Mouse (Mus musculus) thymus, postnatal 4 days (tissue): ENCODE results near the gene Gm48552.

Source experiments
- DNase-seq: peaks from one replicate; pipeline ENCODE4 v3.0.0; 2021

Gm48552 gene

GRCm38 (mm10) chr10:81362336-81362949 lies 26.4 kb upstream of the Gm48552 start:
- DNase-seq = no peak

DNA sequence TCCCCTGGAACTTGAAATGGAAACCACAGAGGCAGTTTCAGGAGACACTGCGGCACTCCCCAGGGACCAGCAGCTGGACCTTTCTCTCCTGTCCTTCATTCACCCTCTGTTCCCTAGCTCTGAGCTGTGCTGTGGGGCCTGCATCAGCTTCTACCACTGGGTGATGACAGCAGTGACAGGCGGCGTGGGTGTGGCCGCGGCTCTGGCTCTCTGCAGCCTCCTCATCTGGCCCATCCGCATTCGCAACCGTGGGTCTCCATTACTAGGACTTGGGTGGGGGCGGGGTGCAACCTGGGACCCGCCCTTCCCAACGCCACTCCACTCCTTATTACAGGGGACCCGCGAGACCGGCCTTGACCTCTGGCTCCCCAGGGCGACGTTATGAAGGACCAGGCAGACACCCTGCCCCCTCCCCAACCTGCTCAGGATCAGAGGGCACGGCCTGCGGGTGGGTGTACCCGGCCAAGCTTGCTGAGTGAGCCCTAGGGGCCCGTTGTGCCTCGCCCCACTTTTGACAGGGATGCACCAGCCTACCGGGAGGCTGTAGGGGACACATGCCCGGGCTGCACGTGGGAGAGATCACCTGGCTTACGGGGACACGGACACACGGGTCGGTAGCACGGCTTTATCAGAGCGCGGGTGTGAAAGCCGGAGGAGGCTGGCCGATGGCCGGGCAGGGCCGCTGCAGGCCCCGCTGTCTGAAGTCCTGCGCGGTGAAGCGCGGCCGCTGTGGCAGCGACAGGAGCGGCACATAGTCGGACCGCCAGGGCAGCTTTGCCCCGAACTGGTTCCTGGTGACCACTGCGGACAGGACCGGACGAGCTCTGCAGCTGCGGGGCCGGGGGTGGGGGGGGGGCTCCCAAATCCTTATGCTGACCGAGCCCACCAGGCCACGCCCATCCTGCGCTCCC lies 25.1 kb upstream of the Gm48552 start:
- DNase-seq = no peak

DNA sequence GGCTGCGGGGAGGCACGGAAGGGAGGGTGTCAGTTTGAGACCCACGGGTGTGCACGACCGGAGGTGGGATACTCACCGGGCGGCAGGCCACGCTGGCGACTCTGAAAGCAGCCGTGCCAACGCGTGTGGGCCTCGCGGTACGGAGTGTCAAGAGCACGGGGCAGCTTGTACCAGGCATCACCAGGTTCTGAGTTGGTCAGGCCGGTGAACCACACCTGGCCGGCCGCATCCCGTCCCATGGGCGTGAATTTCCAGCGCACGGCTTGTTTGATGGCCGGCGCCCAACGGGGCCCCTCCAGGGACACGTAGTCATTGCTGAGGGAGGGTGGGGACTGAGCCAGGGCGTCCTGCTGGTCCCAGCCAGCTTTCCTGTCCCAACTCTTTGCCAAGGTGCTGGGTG lies 24.1 kb upstream of the Gm48552 start:
- no peak for DNase-seq

DNA sequence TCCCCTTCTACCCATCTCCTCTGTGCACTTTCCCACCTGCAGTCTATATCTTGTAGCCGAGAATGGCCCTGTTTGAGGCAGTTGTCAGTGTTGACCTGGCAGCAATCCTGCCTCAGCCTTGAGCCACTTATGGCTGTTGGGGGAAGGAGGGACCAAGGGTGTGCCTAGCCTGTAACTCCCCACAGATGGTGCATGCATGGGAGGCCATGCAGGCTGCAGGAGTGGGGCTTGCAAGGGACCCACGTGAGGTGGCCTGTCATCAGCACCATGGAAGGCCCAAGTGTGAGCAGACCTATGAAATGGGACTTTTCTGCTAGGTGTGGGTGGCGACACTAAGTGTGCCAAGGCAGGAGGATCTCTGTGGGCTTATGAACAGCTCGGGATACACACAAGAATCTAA lies 23.7 kb upstream of the Gm48552 start:
- DNase-seq = no peak

- no peak for DNase-seq
These were observed 22.9 kb upstream of the Gm48552 start, which contains the start of gene 4930404N11Rik for GRCm38 (mm10) chr10:81365672-81366476. TSS of gene 4930404N11Rik (minus strand) at chr10:81365816.

DNA sequence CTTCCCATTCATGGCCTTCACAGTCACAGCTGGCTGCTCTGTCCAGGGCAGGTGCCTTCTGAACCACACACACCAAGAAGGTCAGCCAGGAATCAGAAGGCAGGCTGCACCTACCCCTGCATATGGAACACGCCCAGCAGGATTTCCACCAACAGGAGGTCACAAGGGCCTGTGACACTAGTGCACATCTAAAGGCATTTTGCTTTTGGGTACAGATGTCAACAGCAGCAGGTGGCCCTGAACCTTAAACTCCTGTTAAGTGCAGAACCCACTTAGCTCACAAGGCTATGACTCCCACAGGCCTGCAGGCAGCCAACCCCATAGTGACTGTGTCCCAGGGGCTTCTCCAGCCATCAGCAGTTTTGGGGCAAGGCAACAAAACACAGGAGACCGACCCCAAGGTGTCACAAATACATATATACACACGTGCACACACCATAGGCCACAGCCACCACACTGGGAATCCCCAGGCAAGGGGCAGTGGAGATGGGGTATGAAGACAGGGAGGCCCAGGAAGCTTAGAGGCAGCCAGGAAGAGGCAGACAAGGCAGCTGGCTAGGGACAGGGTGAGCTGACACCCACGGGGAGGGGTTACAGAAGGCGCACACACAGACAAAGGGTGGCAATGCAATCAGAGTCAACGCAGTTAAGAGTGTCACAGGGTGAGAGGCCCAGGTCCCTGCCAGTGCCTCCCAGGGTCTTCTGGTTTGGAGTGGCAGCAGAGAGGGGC lies 22.2 kb upstream of the Gm48552 start:
- DNase-seq = no peak

GRCm38 (mm10) chr10:81367207-81367495 lies 21.7 kb upstream of the Gm48552 start:
- DNase-seq = no peak

GRCm38 (mm10) chr10:81375322-81375721 lies 13.5 kb upstream of the Gm48552 start:
- no peak for DNase-seq

DNA sequence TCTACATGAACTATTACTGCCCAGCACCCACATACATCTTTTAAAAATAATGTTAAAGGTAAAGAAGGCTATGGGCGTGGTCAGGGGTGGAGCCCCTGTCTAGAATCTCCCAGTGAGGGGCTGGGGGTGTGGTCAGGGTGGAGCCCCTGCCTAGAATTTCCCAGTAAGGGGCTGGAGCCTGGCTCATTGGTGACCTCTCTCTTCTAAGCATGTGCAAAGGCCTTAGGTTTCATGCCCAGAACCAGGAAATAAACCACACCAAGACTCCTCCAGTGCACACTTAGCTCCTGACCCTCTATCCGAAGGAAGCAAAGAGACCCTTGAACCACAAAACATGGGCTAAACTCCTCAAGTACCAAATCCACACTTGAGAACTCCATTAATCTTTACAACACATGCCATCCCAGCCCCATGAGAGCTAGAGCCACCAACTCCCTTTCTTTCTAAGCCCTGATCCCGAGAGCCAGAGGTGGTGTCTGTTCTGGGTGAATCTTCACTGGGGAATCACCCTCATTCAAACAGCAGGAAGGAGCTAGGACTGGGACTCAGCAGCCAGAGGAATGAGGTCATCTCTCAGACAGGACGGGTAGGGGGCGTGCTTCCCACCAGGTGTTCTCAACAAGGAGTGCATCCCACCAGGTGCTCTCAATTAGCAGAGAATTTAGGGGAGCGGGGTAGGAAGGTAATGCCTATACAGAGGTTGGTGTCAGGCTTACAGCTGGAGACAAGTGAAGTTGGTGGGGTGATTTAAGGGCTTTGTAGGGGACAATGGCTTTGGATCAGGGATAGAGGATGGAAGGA lies 12.0 kb upstream of the Gm48552 start:
- DNase-seq = peak; percentile 57

DNA sequence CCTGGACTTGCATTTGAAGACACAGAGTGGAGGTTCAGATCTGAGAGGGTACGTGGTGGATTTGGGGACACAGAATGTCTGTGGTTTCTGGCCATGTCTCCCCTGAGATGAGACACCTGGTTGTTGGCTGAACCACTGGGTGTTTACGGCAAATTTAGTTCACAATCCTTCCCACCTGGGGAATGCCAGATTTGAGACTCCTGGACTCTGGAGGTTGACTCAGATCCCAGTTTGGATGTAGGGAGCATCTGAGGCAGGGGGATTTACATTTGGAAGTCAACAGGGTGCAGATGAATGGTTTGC lies 11.5 kb upstream of the Gm48552 start:
- DNase-seq = no peak

DNA sequence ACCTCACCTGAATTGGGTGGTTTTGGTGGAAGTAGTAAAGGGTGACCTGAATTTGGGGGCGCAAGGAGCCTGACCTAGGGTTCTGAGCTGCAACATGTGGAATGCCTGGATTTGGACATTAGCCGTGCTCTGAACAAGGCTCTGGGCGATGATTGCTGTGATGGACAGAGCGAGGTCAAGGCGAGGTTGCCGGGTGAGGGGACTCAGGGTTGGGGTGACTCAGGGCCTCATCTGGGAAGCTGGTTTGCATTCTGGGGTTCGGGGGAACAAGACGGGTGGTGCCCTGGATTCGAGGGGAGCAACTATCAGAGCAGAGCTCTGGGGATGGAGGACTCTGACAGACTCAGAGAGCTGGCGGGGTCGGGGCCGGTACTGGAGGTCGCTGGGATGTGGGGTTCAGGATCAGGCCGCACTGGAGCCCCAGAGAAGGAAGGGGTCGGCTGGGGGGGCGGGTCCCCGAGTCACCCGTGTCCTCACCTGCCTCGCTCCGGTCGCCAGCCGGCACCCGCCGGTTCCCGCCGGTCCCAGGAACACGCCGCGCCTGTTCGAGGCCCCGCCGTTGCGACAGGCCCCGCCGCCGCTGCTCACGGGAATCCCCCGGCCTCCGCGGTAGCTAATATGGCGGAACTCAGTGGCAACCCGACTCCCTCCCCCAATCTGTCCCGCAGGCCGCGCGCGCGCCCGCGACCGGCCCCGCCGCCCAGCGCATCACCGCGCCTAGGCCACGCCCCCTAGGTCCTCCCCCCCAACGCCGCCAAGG lies 10.8 kb upstream of the Gm48552 start, which contains the start of gene Fzr1:
Gene Fzr1 (minus strand): TSS at position 724 of the 760 bp plus-strand sequence.
- DNase-seq = no peak

GRCm38 (mm10) chr10:81378553-81379182 lies 10.1 kb upstream of the Gm48552 start:
- peak; percentile 100 for DNase-seq

DNA sequence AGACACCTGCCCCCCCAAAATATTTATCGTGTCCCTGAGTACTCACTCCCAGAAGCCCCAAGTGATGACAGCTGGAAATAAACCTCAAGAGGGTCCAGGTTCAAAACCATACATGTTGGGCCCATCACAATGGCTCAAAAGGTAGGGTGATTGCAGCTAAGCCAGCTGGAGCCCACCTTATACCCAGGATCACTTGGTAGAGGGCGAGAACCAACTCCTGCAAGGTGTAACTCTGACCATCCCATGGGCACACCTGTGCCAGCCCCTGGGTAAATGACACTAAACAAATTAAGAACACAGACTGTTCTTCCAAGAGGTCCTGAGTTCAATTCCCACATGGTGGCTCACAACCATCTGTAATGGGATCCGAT lies 9.6 kb upstream of the Gm48552 start:
- DNase-seq = no peak

DNA sequence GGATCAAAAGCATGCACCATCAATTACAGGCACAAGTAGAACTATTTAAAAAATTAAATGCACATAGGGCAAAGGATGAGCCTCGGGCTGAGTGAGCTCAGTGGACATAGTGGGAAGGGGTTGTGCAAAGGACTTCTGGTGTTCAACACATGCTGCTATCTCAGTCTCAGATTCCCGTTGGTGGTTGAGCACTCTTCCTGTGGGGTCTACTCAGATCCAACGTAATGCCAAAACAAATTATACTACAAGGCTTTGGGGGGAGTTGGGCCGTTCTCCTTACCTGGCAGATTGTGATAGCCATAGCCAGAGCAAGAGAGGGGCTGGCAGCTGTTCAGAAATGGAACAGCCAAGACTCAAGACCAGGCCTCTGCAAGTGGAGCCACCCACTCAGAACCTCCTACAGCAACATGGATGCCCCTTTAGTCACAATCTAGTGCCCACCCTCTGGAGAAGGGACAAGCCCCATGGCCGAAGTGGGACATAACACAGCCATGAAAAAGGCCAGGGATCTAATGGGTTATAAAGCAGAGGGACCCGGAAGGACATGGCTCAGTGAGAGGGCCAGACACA lies 8.9 kb upstream of the Gm48552 start:
- no peak for DNase-seq

DNA sequence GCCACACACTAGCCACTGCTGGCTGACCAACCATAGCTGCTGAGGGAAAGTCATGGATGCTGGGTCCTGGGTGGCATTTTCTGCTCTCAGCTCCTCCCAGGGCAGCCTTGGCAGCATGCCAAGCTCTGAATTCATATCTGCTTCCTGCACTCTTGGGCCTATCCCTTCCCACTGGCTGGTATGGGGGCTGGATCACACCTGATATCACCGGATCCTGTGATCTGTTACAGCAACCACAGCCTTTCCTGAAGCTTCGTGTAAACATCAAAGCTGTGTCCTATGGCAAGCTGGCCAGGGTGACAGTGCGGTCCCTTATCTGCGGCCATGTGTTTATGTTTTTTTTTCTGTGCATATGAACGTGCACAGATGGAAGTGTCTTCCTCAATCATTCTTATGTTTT lies 6.8 kb upstream of the Gm48552 start:
- no peak for DNase-seq

- peak; percentile 99 for DNase-seq
These were observed 4.8 kb upstream of the Gm48552 start, which contains the start of the genes Dohh and Gm48551 for GRCm38 (mm10) chr10:81383802-81384604. TSS of gene Dohh (plus strand) at chr10:81384428. TSS of gene Gm48551 (plus strand) at chr10:81384466.

GRCm38 (mm10) chr10:81384605-81384982 lies 4.2 kb upstream of the Gm48552 start:
- DNase-seq = no peak

- DNase-seq = no peak
These were observed 3.0 kb upstream of the Gm48552 start for GRCm38 (mm10) chr10:81385603-81386306.

- no peak for DNase-seq
These were observed 1.1 kb upstream of the Gm48552 start for GRCm38 (mm10) chr10:81387716-81388115.
